Mouse (Mus musculus) embryo, embryonic 10 days (tissue): ENCODE measurements around the gene Suz12.
"Not testable (repeated sequence)": the region's sequence is repeated elsewhere in the genome, so short reads cannot be mapped to it uniquely, and the experiment has no call there.

Experiments
- DNase-seq: peaks from one replicate; pipeline ENCODE4 v3.0.0-alpha.2; 2015; ENCODE audit warnings: low spot score

Gene Suz12

DNA sequence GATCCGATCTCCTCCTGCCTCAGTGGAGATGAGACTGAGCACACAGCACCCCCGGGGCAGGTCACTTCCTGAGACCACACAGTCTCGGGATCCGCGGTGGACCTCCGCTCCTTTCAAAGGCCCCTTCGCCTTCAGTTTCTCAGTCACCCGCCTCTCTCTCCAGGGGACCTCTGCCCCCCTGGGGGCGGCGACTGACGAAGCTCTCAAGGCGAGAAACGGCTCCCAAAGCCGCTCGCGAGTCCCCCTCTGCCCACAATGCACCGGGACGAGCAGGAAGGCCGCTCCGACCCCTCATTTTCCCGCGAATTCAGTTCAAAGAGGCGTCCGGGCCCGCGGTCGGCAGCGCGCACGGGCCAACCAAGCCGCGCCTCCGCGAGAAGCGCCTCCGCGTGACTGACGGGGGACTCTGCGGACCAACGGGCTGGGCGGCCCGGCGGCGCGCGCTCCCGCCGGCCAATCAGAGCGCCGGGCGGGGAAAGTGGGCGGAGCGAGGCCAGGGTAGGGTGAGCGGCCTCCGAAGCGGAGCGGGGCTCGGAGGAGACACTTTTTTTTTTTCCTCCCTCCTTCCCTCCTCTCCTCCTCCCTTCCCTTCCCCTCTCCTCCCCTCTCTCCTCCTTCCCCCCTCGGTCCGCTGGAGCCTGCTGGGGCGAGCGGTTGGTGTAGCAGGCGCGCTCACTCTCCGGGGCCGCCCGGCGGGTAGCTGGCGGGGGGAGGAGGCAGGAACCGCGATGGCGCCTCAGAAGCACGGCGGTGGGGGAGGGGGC is at the start of gene Suz12:
Suz12 (plus strand) TSS at position 515 of the 764 bp plus-strand sequence.
- DNase-seq: peak; percentile 98

GRCm38 (mm10) chr11:79943136-79943535 is 49.8 kb upstream of the Suz12 start:
- DNase-seq: no peak

DNA sequence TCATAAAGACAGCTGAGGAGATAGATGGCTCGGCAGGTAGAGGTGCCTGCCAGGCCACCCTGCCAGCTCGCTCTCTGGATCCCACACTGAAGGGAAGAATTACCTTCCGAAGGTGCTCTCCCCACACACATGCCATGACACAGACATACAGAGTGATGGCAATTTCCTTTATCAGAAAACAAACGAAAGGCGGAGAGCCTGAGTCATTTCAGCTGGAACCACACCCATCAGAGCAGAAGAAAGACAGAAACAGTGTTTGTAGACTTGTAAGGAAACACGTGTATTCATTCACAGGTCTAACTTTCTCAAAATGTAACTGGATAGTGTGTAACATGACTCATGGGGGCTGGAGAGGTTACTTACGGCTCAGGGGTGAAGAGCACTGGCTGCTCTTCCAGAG is 49.3 kb upstream of the Suz12 start:
- DNase-seq: no peak

- DNase-seq: no peak
Measured at GRCm38 (mm10) chr11:79947265-79947664, 45.6 kb upstream of the Suz12 start.

DNA sequence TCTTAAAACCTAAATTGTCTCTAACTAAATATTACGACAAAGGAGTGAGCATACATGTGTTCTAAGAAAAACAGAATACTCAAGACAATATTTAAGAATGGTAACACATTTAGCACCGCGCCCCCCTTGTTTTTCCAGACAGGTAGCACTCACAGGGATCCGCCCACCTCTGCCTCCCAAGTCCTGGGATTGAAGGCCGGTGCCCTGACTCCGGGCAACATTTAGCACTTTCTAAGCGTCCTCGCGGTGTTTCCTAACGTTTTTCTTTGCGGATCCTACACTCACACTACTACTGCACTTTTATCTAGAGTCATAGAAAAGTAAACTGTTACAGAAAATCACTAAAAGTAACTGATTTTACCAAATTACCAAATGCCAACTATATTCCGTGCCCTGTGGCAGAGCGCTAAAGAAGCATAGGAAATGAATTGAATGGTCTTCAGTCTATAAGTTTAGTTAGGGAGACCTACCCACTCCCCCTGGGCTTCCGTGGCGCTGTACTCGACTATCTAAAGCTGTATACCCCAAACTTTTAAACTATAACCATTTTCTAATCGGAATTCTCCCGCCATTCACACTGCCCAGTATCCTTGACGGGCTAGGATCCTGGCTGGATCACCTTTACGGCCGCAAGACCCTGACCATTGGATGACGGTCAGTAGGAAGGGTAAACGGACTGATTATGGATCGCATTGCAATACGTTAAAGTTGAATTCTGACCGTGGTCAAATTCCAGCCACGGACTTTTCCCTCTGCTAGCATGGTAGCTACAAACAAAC is 31.4 kb upstream of the Suz12 start:
- peak; percentile 20 for DNase-seq

- DNase-seq: peak; percentile 100
Measured at GRCm38 (mm10) chr11:79962125-79962876, 30.6 kb upstream of the Suz12 start, which contains the start of gene Utp6. Gene Utp6, minus strand, starts transcription at chr11:79962390.

DNA sequence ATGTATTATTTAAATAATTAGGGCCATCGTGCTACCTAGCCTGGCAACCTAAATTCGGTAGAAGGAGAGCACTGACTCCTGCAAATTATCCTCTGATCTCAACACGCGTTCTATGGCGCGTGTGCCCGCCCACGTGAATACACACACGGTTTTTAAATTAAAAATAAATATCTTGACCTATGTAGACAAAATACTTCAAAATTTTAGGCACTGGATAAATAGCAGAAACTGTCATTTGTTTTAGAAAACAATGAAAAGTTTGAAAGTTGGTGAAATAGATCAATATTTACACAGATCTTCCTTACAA is 30.1 kb upstream of the Suz12 start:
- DNase-seq: no peak

DNA sequence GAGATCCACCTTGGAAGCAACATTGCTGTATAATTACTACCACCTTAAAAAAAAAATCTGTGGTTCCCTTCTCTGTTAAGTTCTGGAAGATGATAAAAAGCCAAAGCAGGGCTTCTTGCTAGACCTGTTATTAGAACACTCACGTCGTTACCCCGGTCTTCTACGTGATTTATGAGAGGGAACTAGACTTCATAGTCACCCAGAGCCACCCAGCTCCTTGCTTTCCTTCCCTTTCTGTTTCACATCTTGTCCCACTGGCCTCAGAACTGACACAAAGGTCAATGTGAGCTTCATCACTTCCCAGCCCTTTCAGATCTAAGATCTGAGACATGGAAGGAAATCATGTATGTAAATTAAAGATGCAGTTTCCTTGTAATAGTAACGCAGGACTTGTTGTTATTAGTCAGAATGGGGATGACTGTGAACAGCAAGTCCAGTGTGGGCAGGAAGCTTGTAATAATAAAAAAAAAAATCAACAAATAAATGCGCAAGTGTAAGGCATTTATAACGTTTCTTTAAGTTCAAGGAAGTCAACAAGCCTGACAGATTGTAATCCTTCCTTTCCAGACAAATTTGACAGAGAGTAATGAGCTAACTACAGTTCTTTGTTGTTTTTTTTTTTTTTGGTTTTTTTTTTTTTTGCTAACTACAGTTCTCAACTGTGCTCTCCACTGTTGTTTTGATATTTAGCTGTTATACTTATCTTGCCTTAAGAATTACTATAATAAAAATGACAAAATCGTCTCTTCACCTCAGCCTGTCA is 29.5 kb upstream of the Suz12 start:
- DNase-seq: peak; percentile 21

GRCm38 (mm10) chr11:79965896-79966295 is 27.0 kb upstream of the Suz12 start:
- no peak for DNase-seq

GRCm38 (mm10) chr11:79967752-79968151 is 25.2 kb upstream of the Suz12 start:
- no peak for DNase-seq

GRCm38 (mm10) chr11:79973133-79973532 is 19.8 kb upstream of the Suz12 start:
- DNase-seq: no peak

DNA sequence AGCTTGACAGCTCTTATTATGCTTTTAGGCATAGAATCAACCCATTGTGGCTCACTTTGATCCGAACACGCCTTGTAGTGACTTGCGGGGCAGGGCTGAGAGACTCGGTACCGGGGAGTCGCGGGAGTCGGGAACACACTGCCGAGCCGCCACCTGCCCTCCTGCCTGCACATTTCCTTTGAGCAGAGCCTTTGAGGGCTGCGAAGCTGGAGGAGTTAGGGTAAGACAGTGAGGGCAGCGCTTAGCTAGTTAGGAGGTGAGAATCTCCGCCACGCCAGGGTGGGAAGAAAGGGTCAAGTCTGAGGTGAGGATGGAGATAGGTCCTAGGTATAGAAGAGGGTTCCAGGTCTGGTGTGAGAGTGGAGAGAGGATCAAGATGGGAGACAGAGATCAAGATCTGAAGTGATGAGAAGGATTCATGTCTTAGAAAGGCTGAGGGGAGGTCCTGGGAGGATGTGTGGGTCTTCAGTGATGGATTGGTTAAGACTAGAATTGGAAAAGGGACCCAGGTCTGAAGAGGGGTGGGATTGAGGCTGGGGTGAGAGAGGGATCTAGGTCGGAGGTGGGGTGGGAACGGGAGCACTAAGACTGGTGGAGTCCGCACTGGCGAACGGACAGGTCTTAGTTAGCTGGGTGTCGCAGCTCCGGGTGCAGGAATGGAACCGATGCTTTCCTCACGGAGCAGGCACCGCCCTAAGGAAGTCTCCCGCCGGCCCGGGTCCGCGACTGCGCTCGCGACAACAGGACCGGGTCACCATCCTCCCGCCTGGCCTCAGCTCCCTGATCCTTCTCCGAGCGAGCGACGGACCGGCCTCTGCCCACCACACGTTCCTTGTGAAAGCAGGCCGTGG is 19.1 kb upstream of the Suz12 start:
- peak; percentile 67 for DNase-seq

DNA sequence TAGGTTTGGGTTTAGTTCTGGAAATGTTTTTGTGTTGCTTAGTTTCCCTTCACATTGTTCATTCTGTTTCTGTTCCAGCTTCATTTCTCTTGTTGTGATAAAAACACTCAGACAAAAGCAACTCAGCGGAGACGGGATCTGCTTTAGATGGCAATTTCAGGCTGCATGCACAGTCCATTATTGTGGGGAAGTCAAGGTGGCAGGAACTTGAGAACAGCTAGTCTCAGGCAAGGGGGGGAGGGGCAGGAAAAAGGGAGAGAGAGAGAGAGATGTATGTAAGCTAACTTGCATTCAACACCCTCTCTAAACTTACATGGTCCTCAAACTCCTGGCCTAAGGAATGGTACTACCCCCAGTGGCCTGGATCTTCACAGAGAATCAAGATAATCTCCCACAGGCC is 17.5 kb upstream of the Suz12 start:
- no peak for DNase-seq

- DNase-seq: no peak
Measured at GRCm38 (mm10) chr11:79976222-79976621, 16.7 kb upstream of the Suz12 start.

DNA sequence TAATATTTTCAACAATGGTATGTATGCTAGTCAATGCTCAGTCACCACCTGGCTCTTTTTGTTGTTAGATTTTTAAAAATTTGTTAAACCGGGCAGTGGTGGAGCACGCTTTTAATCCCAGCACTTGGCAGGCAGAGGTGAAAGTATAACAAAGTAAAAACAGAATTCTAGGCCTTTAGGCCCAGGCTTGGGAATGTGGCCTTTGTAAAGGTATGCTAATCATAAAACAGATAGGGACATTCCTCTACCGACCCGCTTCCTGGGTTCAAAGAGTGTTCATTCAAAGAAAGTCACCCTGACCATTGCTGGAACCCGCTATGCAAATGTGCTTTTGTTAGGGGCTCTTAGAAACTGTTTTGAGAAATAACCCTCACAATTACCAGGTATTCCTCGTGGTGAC is 16.3 kb upstream of the Suz12 start:
- DNase-seq: not testable (repeated sequence)

- DNase-seq: not testable (repeated sequence)
Measured at GRCm38 (mm10) chr11:79977061-79977460, 15.8 kb upstream of the Suz12 start.

DNA sequence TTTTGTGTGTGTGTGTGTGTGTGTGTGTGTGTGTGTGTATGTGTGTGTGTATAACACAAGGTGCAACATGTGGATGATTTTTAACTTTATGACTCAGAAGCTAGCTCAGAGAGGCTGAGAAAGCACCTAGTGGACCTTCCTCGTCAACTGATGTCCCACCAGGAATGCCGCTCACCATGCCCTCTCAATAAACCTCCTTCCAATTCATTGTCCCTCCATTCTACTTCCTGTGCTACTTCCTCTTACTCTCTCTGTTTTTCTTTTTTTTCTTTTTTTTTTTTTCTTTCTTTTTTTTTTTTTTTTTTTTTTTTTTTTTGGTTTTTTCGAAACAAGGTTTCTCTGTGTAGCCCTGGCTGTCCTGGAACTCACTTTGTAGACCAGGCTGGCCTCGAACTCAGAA is 15.2 kb upstream of the Suz12 start:
- not testable (repeated sequence) for DNase-seq

DNA sequence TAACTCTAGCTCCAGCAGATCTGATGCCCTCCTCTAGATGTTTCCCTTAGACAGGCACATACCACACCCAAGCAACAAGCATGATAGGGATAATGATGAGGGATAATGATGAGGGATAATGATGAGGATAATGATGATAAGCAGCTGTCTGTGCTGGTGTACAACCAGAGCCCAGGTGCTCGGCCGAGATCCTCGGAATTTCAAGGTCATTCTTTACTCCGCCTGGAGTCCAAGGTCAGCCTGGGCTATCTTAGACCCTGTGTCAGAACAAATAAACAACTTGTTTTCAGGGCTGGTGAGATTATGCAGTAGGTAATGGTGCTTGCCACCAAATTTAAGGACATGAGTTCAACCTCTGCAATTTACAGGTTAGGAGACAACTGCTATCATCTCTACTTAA is 6.0 kb upstream of the Suz12 start:
- no peak for DNase-seq

- DNase-seq: no peak
Measured at GRCm38 (mm10) chr11:79987896-79988295, 5.0 kb upstream of the Suz12 start.

GRCm38 (mm10) chr11:79990120-79990519 is 2.8 kb upstream of the Suz12 start:
- DNase-seq: no peak

DNA sequence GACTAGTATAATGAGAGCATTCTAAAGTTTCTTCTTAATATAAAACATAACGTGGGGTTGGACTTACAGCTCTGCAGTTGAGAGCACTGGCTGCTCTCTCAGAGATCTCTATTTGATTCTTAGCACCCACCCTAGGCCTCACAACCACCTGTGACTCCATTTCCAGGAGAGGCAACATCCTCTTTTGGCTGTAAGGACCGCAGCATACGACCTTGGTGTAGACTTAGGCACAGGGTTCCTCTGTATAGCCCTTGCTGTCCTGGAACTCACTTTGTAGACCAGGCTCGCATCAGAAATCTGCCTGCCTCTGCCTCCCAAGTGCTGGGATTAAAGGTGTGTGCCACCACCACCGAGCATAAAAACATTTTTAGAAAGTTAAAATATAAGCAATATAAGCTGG is 1.3 kb upstream of the Suz12 start:
- DNase-seq: no peak
